Mouse (Mus musculus) embryonic fibroblast, embryonic 13.5 days (primary cell): ENCODE measurements around the gene Tmem33.

Experiments
- CTCF ChIP-seq: IDR thresholded peaks from 2 replicates; pipeline ENCODE4 v1.5.1; 2011; ENCODE audit warnings: mild to moderate bottlenecking, control low read depth, low read length, moderate library complexity, borderline replicate concordance; ENCODE audit not compliant: insufficient read depth
- POLR2A ChIP-seq: IDR thresholded peaks from 2 replicates; pipeline ENCODE4 v1.6.1; 2011; ENCODE audit warnings: low read depth, mild to moderate bottlenecking, control low read depth, low read length, moderate library complexity

- TF ChIP-seq CTCF, result no peak
- no peak for TF ChIP-seq POLR2A
Measured at GRCm38 (mm10) chr5:67312522-67312851, 52.1 kb downstream of the Tmem33 start.
